Mouse (Mus musculus): ENCODE measurements at regions not wholly inside any gene's neighbourhood (a gene's known extent, or its start where the extent isn't known, plus 50 kb on each side); places are given as distances from the start of the nearest gene placed in this dataset.

DNA sequence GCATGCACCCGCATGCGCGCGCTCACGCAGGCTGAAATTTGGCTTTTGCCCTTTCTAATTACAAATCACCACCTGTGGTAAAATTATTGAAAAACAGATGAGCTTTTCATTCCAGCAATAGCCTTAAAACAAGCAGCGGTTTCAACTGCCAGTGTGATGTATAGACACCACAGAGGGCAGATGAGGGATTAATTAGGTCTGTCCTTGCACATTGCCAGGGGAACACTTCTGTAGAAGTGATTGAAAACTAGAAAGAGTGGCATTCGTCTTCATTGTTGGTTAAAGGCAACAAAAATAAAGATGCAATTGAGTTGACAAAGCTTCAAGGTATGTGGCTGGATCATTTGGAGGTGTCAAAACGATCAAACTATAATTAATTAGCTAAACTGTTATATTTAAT, 672.5 kb downstream of the Tfap2b start:
- TF ChIP-seq CTCF (conservative IDR thresholded peaks at IDR 0.05; ENCODE audit: low read length) (no peak), POU5F1 (IDR thresholded peaks at IDR 0.05; ENCODE audit: borderline replicate concordance, low read length) (no peak)

Measured in E14TG2a.4 (cell line).